Mouse (Mus musculus): ENCODE data around the gene Tmem33.

Gene Tmem33

GRCm38 (mm10) chr5:67255664-67256063 lies 4.7 kb upstream of the Tmem33 start:
- DNase-seq (ENCODE audit: low read depth, low spot score), result no peak

- no peak for DNase-seq (ENCODE audit: low read depth, low spot score)
Measured at GRCm38 (mm10) chr5:67258473-67258872, 1.9 kb upstream of the Tmem33 start.

- DNase-seq (ENCODE audit: low read depth, low spot score), result no peak
Measured at GRCm38 (mm10) chr5:67260159-67260530, 220 bp upstream of the Tmem33 start.

GRCm38 (mm10) chr5:67262964-67263363 lies 2.6 kb downstream of the Tmem33 start:
- DNase-seq (ENCODE audit: low read depth, low spot score), result no peak

GRCm38 (mm10) chr5:67266106-67266505 lies 5.7 kb downstream of the Tmem33 start:
- DNase-seq (ENCODE audit: low read depth, low spot score), result peak; percentile 25

- DNase-seq (ENCODE audit: low read depth, low spot score), result no peak
Measured at GRCm38 (mm10) chr5:67269309-67269708, 8.9 kb downstream of the Tmem33 start.

GRCm38 (mm10) chr5:67279407-67279806 lies 19.0 kb downstream of the Tmem33 start:
- DNase-seq (ENCODE audit: low read depth, low spot score), result no peak

- no peak for DNase-seq (ENCODE audit: low read depth, low spot score)
Measured at GRCm38 (mm10) chr5:67279840-67280239, 19.5 kb downstream of the Tmem33 start.

- DNase-seq (ENCODE audit: low read depth, low spot score), result no peak
Measured at GRCm38 (mm10) chr5:67280400-67280799, 20.0 kb downstream of the Tmem33 start.

GRCm38 (mm10) chr5:67295029-67295428 lies 34.7 kb downstream of the Tmem33 start:
- no peak for DNase-seq (ENCODE audit: low read depth, low spot score)

- no peak for DNase-seq (ENCODE audit: low read depth, low spot score)
Measured at GRCm38 (mm10) chr5:67295682-67296081, 35.3 kb downstream of the Tmem33 start.

GRCm38 (mm10) chr5:67296171-67296570 lies 35.8 kb downstream of the Tmem33 start:
- no peak for DNase-seq (ENCODE audit: low read depth, low spot score)

- DNase-seq (ENCODE audit: low read depth, low spot score), result no peak
Measured at GRCm38 (mm10) chr5:67297026-67297813, 36.9 kb downstream of the Tmem33 start.

GRCm38 (mm10) chr5:67299847-67300412 lies 39.6 kb downstream of the Tmem33 start:
- peak; percentile 57 for DNase-seq (ENCODE audit: low read depth, low spot score)

GRCm38 (mm10) chr5:67300926-67301597 lies 40.7 kb downstream of the Tmem33 start:
- no peak for DNase-seq (ENCODE audit: low read depth, low spot score)

- DNase-seq (ENCODE audit: low read depth, low spot score), result no peak
Measured at GRCm38 (mm10) chr5:67301722-67302331, 41.5 kb downstream of the Tmem33 start.

- no peak for DNase-seq (ENCODE audit: low read depth, low spot score)
Measured at GRCm38 (mm10) chr5:67303816-67304215, 43.5 kb downstream of the Tmem33 start.

GRCm38 (mm10) chr5:67306698-67307521 lies 46.5 kb downstream of the Tmem33 start, which contains the start of gene Slc30a9:
Gene Slc30a9, plus strand, starts transcription at chr5:67306955.
- DNase-seq (ENCODE audit: low read depth, low spot score), result peak; percentile 90

- no peak for DNase-seq (ENCODE audit: low read depth, low spot score)
Measured at GRCm38 (mm10) chr5:67307659-67308222, 47.4 kb downstream of the Tmem33 start.

GRCm38 (mm10) chr5:67311811-67312521 lies 51.6 kb downstream of the Tmem33 start:
- no peak for DNase-seq (ENCODE audit: low read depth, low spot score)
